Mouse (Mus musculus): Measurements from ENCODE around the gene Trpv2. TPM values are rescaled to one million over a fixed set of nuclear protein-coding genes. Genes with fewer than 3 reads are reported as not detected.

Trpv2 gene
- polyA plus RNA-seq, 1 experiment from 2014 or later, result 3.9 TPM

DNA sequence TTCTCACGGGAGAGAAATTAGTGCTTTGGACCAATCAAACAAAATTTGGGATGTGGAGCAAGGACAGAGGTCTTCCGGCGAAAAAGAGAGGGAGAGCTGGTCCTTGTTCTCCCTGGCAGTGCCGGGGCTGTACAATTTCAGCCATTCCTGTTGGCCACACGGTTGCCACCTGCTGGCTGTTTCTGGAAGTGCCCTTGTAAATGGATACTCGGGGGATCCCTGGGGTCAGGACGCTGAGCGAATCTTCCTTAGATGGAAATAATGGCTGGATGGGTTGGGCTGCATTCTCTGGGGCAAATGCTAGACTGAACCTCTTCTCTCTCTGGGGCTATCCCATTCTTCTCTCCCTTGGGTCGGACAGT is 992 bp downstream of the Trpv2 start:
- Histone ChIP-seq H3K27ac (ENCODE audit: low read depth) (no peak overlapping the region), H3K27me3 (ENCODE audit: insufficient read depth, low read length) (peaks cover 4% of the 10 kb centered on the region; the same call in 1 of the 2 replicates), H3K4me2 (peak overlapping the region; percentile 81), H3K9ac (peak overlapping the region; percentile 18), H3K36me3 (ENCODE audit: insufficient read depth) (no peaks in the 10 kb centered on the region), H3K4me1 (ENCODE audit: insufficient read depth) (peaks cover 3% of the 10 kb centered on the region), H3K9me3 (ENCODE audit: low read depth, low read length) (no peaks in the 10 kb centered on the region), H3K4me3 (ENCODE audit: low read depth, low read length) (peak overlapping the region; percentile 46)
- WGBS, result 0% methylated on average over 9 of the region's 9 CpGs
- ATAC-seq (ENCODE audit: insufficient read depth) (peak; percentile 83), DNase-seq (peak; percentile 97)
- TF ChIP-seq CTCF (IDR thresholded peaks at IDR 0.05; ENCODE audit: low read depth), result peak; percentile 95

DNA sequence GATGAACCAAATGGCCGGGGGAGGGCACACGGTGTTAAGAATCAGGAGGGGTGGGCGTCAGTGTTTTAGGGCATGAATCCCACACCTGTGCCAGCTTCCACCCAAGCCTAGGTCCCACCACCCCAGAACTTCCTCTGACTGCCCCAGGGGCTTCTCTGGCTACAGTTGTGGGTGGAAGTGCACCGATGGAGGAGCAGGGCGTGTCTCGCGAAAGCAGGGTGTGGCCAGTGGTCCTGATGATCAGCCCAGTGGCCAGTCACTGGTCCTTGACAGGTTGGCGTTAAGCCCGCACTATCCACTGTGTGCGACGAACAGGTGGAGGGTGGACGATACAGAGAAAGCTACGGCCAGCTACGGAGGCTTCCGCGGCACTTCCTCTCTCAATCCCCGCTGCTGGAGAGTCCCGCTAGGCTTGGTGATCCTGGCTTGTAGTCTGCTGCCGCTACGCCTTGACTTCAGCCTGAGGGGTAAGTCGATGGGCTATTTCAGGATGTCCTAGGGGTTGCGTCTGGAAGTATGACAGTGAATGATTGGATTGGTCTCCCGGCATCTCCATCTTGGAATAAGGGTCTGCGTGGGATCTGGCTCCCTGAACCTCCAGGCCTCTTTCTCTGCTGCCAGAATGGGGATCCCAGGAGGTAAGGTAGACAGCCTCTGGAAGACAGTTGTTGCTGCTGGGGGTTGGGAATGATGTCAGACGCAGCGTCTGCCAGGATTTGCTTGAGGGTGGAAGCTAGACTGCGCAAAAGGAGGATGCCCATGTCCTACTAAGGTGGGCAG is 1.6 kb downstream of the Trpv2 start:
- ATAC-seq (ENCODE audit: insufficient read depth) (peak; percentile 68), DNase-seq (peak; percentile 52)
- Histone ChIP-seq H3K9ac (peak overlapping the region; percentile 18), H3K4me3 (ENCODE audit: low read depth, low read length) (peak overlapping the region; percentile 46), H3K9me3 (ENCODE audit: low read depth, low read length) (no peaks in the 10 kb centered on the region), H3K4me1 (ENCODE audit: insufficient read depth) (peaks cover 3% of the 10 kb centered on the region), H3K36me3 (ENCODE audit: insufficient read depth) (no peaks in the 10 kb centered on the region), H3K27me3 (ENCODE audit: insufficient read depth, low read length) (peaks cover 4% of the 10 kb centered on the region; the same call in 1 of the 2 replicates), H3K27ac (ENCODE audit: low read depth) (no peak overlapping the region), H3K4me2 (peak overlapping the region; percentile 81)
- TF ChIP-seq CTCF (IDR thresholded peaks at IDR 0.05; ENCODE audit: low read depth), result no peak
- 7% methylated on average over 27 of the region's 27 CpGs for WGBS

DNA sequence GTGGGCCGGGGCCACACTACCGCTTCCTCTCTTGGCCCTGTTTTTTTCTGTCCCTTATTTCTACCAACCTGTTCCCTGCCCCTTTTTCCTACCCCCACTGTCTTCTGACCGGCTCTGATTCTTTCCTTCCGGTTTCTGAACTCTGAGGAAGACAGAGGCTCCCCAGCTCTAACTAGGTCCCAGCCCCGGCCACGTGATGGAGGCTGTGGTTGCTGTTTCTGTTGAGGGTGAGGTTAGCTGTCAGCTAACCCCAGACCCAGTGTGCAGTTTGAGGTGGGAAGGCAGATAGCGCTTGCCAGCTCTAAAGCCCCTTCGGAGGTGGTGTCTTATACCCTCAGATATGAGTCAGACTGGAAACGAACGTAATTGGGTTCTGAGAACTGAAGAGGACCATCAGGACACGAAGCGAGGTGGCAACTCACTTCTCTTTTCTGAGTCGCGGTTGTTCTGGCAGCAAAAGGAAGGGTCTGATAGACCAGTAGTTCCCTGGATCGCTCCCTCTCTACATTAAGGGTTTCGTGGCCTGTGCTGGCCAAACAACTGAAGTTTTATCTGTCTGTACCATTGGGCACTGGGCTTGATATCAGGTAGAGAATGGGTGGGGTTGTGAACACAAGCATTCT is 2.4 kb downstream of the Trpv2 start:
- Histone ChIP-seq H3K9me3 (ENCODE audit: low read depth, low read length) (no peaks in the 10 kb centered on the region), H3K36me3 (ENCODE audit: insufficient read depth) (no peaks in the 10 kb centered on the region), H3K9ac (no peak overlapping the region), H3K4me3 (ENCODE audit: low read depth, low read length) (peak overlapping the region; percentile 46), H3K27ac (ENCODE audit: low read depth) (no peak overlapping the region; the same call in 1 of the 2 replicates), H3K4me2 (peak overlapping the region; percentile 81), H3K4me1 (ENCODE audit: insufficient read depth) (peaks cover 3% of the 10 kb centered on the region), H3K27me3 (ENCODE audit: insufficient read depth, low read length) (peaks cover 4% of the 10 kb centered on the region; the same call in 1 of the 2 replicates)
- no peak for TF ChIP-seq CTCF (IDR thresholded peaks at IDR 0.05; ENCODE audit: low read depth)
- 58% methylated on average over 16 of the region's 16 CpGs for WGBS
- no peak for DNase-seq
- no peak for ATAC-seq (ENCODE audit: insufficient read depth)

GRCm38 (mm10) chr11:62583031-62583430 is 8.7 kb downstream of the Trpv2 start:
- ATAC-seq (ENCODE audit: insufficient read depth), result no peak
- Histone ChIP-seq H3K27me3 (ENCODE audit: insufficient read depth, low read length) (no peaks in the 10 kb centered on the region), H3K27ac (ENCODE audit: low read depth) (no peak overlapping the region), H3K36me3 (ENCODE audit: insufficient read depth) (no peaks in the 10 kb centered on the region), H3K9ac (no peak overlapping the region), H3K9me3 (ENCODE audit: low read depth, low read length) (no peaks in the 10 kb centered on the region), H3K4me1 (ENCODE audit: insufficient read depth) (no peaks in the 10 kb centered on the region), H3K4me2 (no peak overlapping the region), H3K4me3 (ENCODE audit: low read depth, low read length) (no peak overlapping the region)
- WGBS, result 86% methylated on average over 6 of the region's 6 CpGs
- no peak for DNase-seq
- no peak for TF ChIP-seq CTCF (IDR thresholded peaks at IDR 0.05; ENCODE audit: low read depth)

DNA sequence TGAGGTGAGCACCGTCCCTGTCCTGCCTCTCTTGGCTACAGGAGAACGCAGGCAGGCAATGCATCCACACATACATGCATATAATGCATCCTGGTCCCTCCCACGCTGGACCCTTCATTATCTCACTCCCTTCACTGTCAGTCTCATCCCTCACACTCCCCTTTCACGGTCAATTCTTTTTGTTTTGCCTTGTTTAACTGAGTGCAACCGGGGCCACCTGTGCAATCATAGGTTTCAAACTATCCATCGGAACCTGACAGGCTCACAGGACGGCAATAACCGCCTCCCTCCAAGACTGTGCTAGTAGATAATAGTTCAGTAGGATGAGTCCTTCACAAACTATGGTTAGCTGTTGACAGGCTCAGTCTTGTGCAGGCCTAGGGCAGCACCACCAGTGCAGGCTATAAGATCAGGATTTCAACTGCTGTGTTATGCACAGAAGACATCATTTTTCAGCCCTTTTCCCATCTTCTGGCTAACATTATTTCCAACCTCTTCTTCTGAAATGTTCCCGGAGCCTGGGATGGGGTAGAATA is 10.5 kb downstream of the Trpv2 start:
- H3K4me1 ChIP-seq (ENCODE audit: insufficient read depth), result no peaks in the 10 kb centered on the region
- no peaks in the 10 kb centered on the region for H3K36me3 ChIP-seq (ENCODE audit: insufficient read depth)
- H3K27me3 ChIP-seq (ENCODE audit: insufficient read depth, low read length), result no peaks in the 10 kb centered on the region
- H3K9me3 ChIP-seq (ENCODE audit: low read depth, low read length), result no peaks in the 10 kb centered on the region
- no peak overlapping the region for H3K27ac ChIP-seq (ENCODE audit: low read depth)
- no peak overlapping the region for H3K4me2 ChIP-seq
- no peak overlapping the region for H3K9ac ChIP-seq
- ATAC-seq (ENCODE audit: insufficient read depth), result no peak
- 54% methylated on average over 9 of the region's 9 CpGs for WGBS
- no peak for TF ChIP-seq CTCF (IDR thresholded peaks at IDR 0.05; ENCODE audit: low read depth)
- no peak for DNase-seq
- H3K4me3 ChIP-seq (ENCODE audit: low read depth, low read length), result no peak overlapping the region

DNA sequence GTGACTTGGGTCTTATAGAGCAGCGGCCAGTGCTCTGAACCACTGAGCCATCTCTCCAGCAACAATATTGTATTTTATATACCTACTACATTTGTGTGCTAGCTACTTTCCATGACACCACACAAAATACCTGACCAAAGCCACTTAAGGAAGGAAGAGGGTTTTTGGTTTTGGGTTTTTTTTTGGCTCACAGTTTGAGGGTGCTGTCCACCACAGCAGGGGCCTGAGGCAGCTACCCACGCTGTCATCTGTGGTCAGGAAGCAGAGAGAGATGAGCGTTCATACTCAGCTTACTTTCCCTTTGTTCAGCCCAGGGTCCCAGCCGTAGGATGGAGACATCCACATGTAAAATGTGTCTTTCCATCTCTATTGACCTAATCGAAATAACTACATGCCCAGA is 12.7 kb downstream of the Trpv2 start:
- no peaks in the 10 kb centered on the region for H3K9me3 ChIP-seq (ENCODE audit: low read depth, low read length)
- ATAC-seq (ENCODE audit: insufficient read depth) (no peak), DNase-seq (no peak)
- H3K4me3 ChIP-seq (ENCODE audit: low read depth, low read length), result no peak overlapping the region
- no peaks in the 10 kb centered on the region for H3K27me3 ChIP-seq (ENCODE audit: insufficient read depth, low read length)
- H3K9ac ChIP-seq, result no peak overlapping the region
- no peaks in the 10 kb centered on the region for H3K36me3 ChIP-seq (ENCODE audit: insufficient read depth)
- no peak overlapping the region for H3K27ac ChIP-seq (ENCODE audit: low read depth)
- no peaks in the 10 kb centered on the region for H3K4me1 ChIP-seq (ENCODE audit: insufficient read depth)
- TF ChIP-seq CTCF (IDR thresholded peaks at IDR 0.05; ENCODE audit: low read depth), result no peak
- WGBS, result 79% methylated on average over 5 of the region's 5 CpGs
- no peak overlapping the region for H3K4me2 ChIP-seq

- WGBS, result 81% methylated on average over 10 of the region's 10 CpGs
- H3K27ac ChIP-seq (ENCODE audit: low read depth), result no peak overlapping the region
- no peak overlapping the region for H3K4me3 ChIP-seq (ENCODE audit: low read depth, low read length)
- H3K9ac ChIP-seq, result no peak overlapping the region
- no peaks in the 10 kb centered on the region for H3K36me3 ChIP-seq (ENCODE audit: insufficient read depth)
- H3K27me3 ChIP-seq (ENCODE audit: insufficient read depth, low read length), result no peaks in the 10 kb centered on the region
- no peaks in the 10 kb centered on the region for H3K9me3 ChIP-seq (ENCODE audit: low read depth, low read length)
- ATAC-seq (ENCODE audit: insufficient read depth) (no peak), DNase-seq (no peak)
- no peak overlapping the region for H3K4me2 ChIP-seq
- no peaks in the 10 kb centered on the region for H3K4me1 ChIP-seq (ENCODE audit: insufficient read depth)
- no peak for TF ChIP-seq CTCF (IDR thresholded peaks at IDR 0.05; ENCODE audit: low read depth)
These were observed 15.1 kb downstream of the Trpv2 start for GRCm38 (mm10) chr11:62589391-62589790.
